Mouse (Mus musculus): ENCODE measurements around the gene Cacna1g. TPM values are rescaled to one million over a fixed set of nuclear protein-coding genes. Genes with fewer than 3 reads are reported as not detected.

Gene Cacna1g
- total and polyA plus RNA-seq, 3 experiments, result 0.49 to 38.4 TPM; not detected in 1

GRCm38 (mm10) chr11:94412562-94412961 is 61.4 kb downstream of the Cacna1g start:
- no peaks in the 10 kb centered on the region for H3K9me3 ChIP-seq (replicated peaks)
- no peaks in the 10 kb centered on the region for H3K4me1 ChIP-seq (ENCODE audit: insufficient read depth, low read depth, low read length)
- DNase-seq (ENCODE audit: low spot score) (no peak), ATAC-seq (ENCODE audit: extremely low read depth, insufficient number of reproducible peaks, low FRiP score, poor library complexity, severe bottlenecking) (no peak)
- H3K27me3 ChIP-seq (ENCODE audit: insufficient read depth, low read length), result peaks cover 26% of the 10 kb centered on the region
- no peak overlapping the region for H3K4me3 ChIP-seq (ENCODE audit: low read depth, low read length)
- no peak for TF ChIP-seq POLR2AphosphoS5 (IDR thresholded peaks at IDR 0.05; ENCODE audit: insufficient replicate concordance, low read depth, low read length)
- TF ChIP-seq GATA1 (IDR thresholded peaks at IDR 0.05; ENCODE audit: borderline replicate concordance, low read length), result no peak
- no peak for TF ChIP-seq TAL1 (conservative IDR thresholded peaks at IDR 0.05; ENCODE audit: low read depth, low read length)
- H3K36me3 ChIP-seq (replicated peaks), result no peaks in the 10 kb centered on the region

DNA sequence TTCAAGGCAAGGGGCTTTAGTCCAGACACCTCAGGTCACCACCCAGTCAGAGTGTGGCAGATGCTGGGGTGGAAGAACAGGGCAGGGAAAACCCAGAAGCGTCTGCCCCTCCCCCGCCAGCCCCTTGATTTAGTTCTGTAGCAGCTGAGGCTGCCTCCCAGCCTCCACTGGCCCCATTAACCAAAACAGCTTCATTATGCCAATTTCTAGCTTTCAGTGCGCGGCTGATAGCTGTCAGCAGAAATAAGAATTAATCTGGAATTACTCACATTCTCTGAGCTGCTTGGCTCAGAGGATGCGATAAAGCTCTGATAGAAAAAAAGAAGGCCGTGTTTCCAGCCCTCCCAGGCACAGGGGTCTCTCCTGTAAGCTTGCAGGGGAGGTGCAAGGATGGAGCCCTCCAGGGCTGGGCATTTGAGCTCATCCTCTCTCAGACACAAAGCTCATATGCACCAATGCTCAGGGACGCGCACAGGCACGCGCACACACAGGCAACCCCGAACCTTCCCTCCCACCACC is 66.1 kb downstream of the Cacna1g start:
- no peak for TF ChIP-seq POLR2AphosphoS5 (IDR thresholded peaks at IDR 0.05; ENCODE audit: insufficient replicate concordance, low read depth, low read length)
- TF ChIP-seq TAL1 (conservative IDR thresholded peaks at IDR 0.05; ENCODE audit: low read depth, low read length), result no peak
- TF ChIP-seq GATA1 (IDR thresholded peaks at IDR 0.05; ENCODE audit: borderline replicate concordance, low read length), result no peak
- no peak for TF ChIP-seq CTCF (IDR thresholded peaks at IDR 0.05; ENCODE audit: low read depth, low read length)
- no peak for TF ChIP-seq GATA2 (IDR thresholded peaks at IDR 0.05; ENCODE audit: borderline replicate concordance, low read depth, low read length)
- ATAC-seq (ENCODE audit: extremely low read depth, insufficient number of reproducible peaks, low FRiP score, poor library complexity, severe bottlenecking) (no peak), DNase-seq (ENCODE audit: low spot score) (no peak)
- no peak overlapping the region for H3K4me3 ChIP-seq (ENCODE audit: low read depth, low read length)
- H3K27me3 ChIP-seq (ENCODE audit: insufficient read depth, low read length), result peaks cover 14% of the 10 kb centered on the region
- H3K4me1 ChIP-seq (ENCODE audit: insufficient read depth, low read depth, low read length), result no peaks in the 10 kb centered on the region
- H3K36me3 ChIP-seq (replicated peaks), result no peaks in the 10 kb centered on the region
- no peaks in the 10 kb centered on the region for H3K9me3 ChIP-seq (replicated peaks)

- DNase-seq (ENCODE audit: low spot score), result no peak
- Histone ChIP-seq H3K36me3 (replicated peaks) (no peaks in the 10 kb centered on the region), H3K27me3 (ENCODE audit: insufficient read depth, low read length) (peaks cover 11% of the 10 kb centered on the region)
These were observed 68.7 kb downstream of the Cacna1g start for GRCm38 (mm10) chr11:94405348-94405747.

GRCm38 (mm10) chr11:94404641-94405260 is 69.2 kb downstream of the Cacna1g start:
- no peak overlapping the region for H3K4me3 ChIP-seq (ENCODE audit: low read depth, low read length)
- TF ChIP-seq CTCF (IDR thresholded peaks at IDR 0.05; ENCODE audit: low read depth, low read length) (peak; percentile 76), GATA1 (IDR thresholded peaks at IDR 0.05; ENCODE audit: borderline replicate concordance, low read length) (no peak)
- no peaks in the 10 kb centered on the region for H3K9me3 ChIP-seq (replicated peaks)
- H3K36me3 ChIP-seq (replicated peaks), result no peaks in the 10 kb centered on the region
- DNase-seq (ENCODE audit: low spot score) (peak; percentile 79), ATAC-seq (ENCODE audit: extremely low read depth, insufficient number of reproducible peaks, low FRiP score, poor library complexity, severe bottlenecking) (peak; percentile 34; the same call in 1 of the 2 replicates)
- H3K4me1 ChIP-seq (ENCODE audit: insufficient read depth, low read depth, low read length), result no peaks in the 10 kb centered on the region
- peaks cover 16% of the 10 kb centered on the region for H3K27me3 ChIP-seq (ENCODE audit: insufficient read depth, low read length)

More at GRCm38 (mm10) chr11:94405348-94405747, 68.7 kb downstream of the Cacna1g start:
- TF ChIP-seq POLR2AphosphoS5 (IDR thresholded peaks at IDR 0.05; ENCODE audit: insufficient replicate concordance, low read depth, low read length), result no peak
- no peak for TF ChIP-seq GATA1 (IDR thresholded peaks at IDR 0.05; ENCODE audit: borderline replicate concordance, low read length)
- no peak for TF ChIP-seq CTCF (IDR thresholded peaks at IDR 0.05; ENCODE audit: low read depth, low read length)
- TF ChIP-seq TAL1 (conservative IDR thresholded peaks at IDR 0.05; ENCODE audit: low read depth, low read length), result no peak
- TF ChIP-seq GATA2 (IDR thresholded peaks at IDR 0.05; ENCODE audit: borderline replicate concordance, low read depth, low read length), result no peak
- Histone ChIP-seq H3K4me3 (ENCODE audit: low read depth, low read length) (no peak overlapping the region), H3K9me3 (replicated peaks) (no peaks in the 10 kb centered on the region), H3K4me1 (ENCODE audit: insufficient read depth, low read depth, low read length) (no peaks in the 10 kb centered on the region)
- no peak for ATAC-seq (ENCODE audit: extremely low read depth, insufficient number of reproducible peaks, low FRiP score, poor library complexity, severe bottlenecking)

- ATAC-seq (ENCODE audit: extremely low read depth, insufficient number of reproducible peaks, low FRiP score, poor library complexity, severe bottlenecking), result no peak
- no peaks in the 10 kb centered on the region for H3K9me3 ChIP-seq (replicated peaks)
- no peak for TF ChIP-seq GATA2 (IDR thresholded peaks at IDR 0.05; ENCODE audit: borderline replicate concordance, low read depth, low read length)
- TF ChIP-seq CTCF (IDR thresholded peaks at IDR 0.05; ENCODE audit: low read depth, low read length), result no peak
- no peak for TF ChIP-seq POLR2AphosphoS5 (IDR thresholded peaks at IDR 0.05; ENCODE audit: insufficient replicate concordance, low read depth, low read length)
- no peak for TF ChIP-seq GATA1 (IDR thresholded peaks at IDR 0.05; ENCODE audit: borderline replicate concordance, low read length)
- TF ChIP-seq TAL1 (conservative IDR thresholded peaks at IDR 0.05; ENCODE audit: low read depth, low read length), result no peak
- no peak for DNase-seq (ENCODE audit: low spot score)
- H3K4me3 ChIP-seq (ENCODE audit: low read depth, low read length), result no peak overlapping the region
- H3K27me3 ChIP-seq (ENCODE audit: insufficient read depth, low read length), result peaks cover 14% of the 10 kb centered on the region
- no peaks in the 10 kb centered on the region for H3K36me3 ChIP-seq (replicated peaks)
- H3K4me1 ChIP-seq (ENCODE audit: insufficient read depth, low read depth, low read length), result no peaks in the 10 kb centered on the region
These were observed 69.8 kb downstream of the Cacna1g start for GRCm38 (mm10) chr11:94404178-94404577.

GRCm38 (mm10) chr11:94403757-94404156 is 70.2 kb downstream of the Cacna1g start:
- Histone ChIP-seq H3K27me3 (ENCODE audit: insufficient read depth, low read length) (peaks cover 17% of the 10 kb centered on the region), H3K4me1 (ENCODE audit: insufficient read depth, low read depth, low read length) (no peaks in the 10 kb centered on the region), H3K9me3 (replicated peaks) (no peaks in the 10 kb centered on the region), H3K36me3 (replicated peaks) (no peaks in the 10 kb centered on the region), H3K4me3 (ENCODE audit: low read depth, low read length) (no peak overlapping the region)
- DNase-seq (ENCODE audit: low spot score) (no peak), ATAC-seq (ENCODE audit: extremely low read depth, insufficient number of reproducible peaks, low FRiP score, poor library complexity, severe bottlenecking) (no peak)
- TF ChIP-seq POLR2AphosphoS5 (IDR thresholded peaks at IDR 0.05; ENCODE audit: insufficient replicate concordance, low read depth, low read length), result no peak
- no peak for TF ChIP-seq GATA2 (IDR thresholded peaks at IDR 0.05; ENCODE audit: borderline replicate concordance, low read depth, low read length)
- TF ChIP-seq TAL1 (conservative IDR thresholded peaks at IDR 0.05; ENCODE audit: low read depth, low read length), result no peak
